Mouse (Mus musculus): ENCODE measurements at regions not wholly inside any gene's neighbourhood (a gene's known extent, or its start where the extent isn't known, plus 50 kb on each side); places are given as distances from the start of the nearest gene placed in this dataset.

DNA sequence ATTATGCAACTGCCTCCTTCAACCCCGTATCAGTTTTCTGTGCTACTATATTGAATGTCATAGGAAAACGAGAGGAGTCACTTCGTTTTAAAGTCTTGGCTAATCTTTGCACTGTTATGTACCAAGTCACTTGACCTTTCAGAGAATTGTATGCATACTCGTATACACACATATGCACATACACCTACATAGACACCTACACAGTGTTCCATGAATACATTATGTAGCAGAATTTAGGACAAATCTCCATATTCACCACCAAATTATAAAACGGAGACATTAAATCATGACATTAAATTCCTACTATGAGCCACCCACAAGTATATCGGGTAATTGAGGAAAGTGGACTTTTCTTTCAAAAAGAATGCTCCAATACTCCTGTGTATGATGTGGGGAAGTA lies 1458.3 kb upstream of the Got2 start:
- TF ChIP-seq POLR2A (IDR thresholded peaks at IDR 0.05; ENCODE audit: borderline replicate concordance, extremely low read depth, low read depth, low read length) (no peak), CTCF (IDR thresholded peaks at IDR 0.05; ENCODE audit: insufficient read depth, low read length) (no peak)
